In the genomic region with DNA sequence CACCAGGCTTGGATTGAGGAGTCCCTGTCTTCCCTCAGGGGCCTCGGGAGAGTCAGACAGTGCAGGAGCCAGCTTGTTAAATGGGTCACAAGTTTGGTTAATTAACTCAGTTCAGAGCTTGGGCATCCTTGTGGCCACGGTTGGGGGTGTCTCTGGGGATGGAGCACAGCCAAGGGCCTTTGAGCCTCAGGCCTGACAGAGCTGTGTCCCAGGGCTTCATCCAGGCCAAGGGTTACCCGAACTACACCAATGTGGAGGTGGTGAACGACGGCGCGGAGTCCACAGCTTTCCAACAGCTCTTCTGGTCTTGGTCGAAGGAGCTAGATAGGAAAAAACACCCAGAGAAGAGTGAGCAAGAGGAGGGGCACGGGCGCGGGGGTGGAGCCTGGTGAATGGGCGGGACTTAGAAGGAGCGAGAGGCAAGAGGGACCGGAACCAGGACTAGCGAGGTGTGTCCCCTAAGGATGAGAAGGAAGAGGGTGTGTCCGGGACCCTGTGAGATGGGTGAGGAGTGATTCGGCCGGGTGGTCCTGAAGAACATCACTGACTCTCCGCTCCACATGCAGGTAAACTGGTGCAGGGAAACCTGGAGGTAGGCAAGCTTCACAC, we compare ENCODE assay signal across 11 mouse cellular contexts. TPM values are rescaled to one million over a fixed set of nuclear protein-coding genes. Genes with fewer than 3 reads are reported as not detected.
DNase-seq lines count a peak whose midpoint lies in the region; ATAC-seq lines count a peak whose summit lies in the region.
"Had no signal": no experiment of that assay in that cellular context is flagged by ENCODE, and none has a peak within 500 bp of the region (broad histone marks: within the 10 kb centered on the region; RNA-seq: fewer than 3 reads in every experiment).

No protein-coding gene starts in this region.

- H3K27ac ChIP-seq in hindbrain, embryonic 10.5 days = peak overlapping the region; percentile 9; the same call in 1 of the 2 replicates
- no peak overlapping the region for H3K27ac ChIP-seq in hindbrain, embryonic 11.5 days (ENCODE audit: low read depth, low read length)
- H3K27ac ChIP-seq in midbrain, embryonic 14.5 days (replicated peaks; ENCODE audit: low read depth, low read length) = no peak overlapping the region

- no peaks in the 10 kb centered on the region for H3K9me3 ChIP-seq in hindbrain, embryonic 10.5 days
- H3K9me3 ChIP-seq in hindbrain, embryonic 11.5 days (ENCODE audit: control insufficient read depth, low read length) = no peaks in the 10 kb centered on the region
- H3K9me3 ChIP-seq in midbrain, embryonic 14.5 days (ENCODE audit: control insufficient read depth, low read length) = no peaks in the 10 kb centered on the region
- H3K9me3 ChIP-seq: megakaryocyte, embryonic 14.5 days had no signal

- peaks cover 7% of the 10 kb centered on the region; the same call in 1 of the 2 replicates for H3K27me3 ChIP-seq in hindbrain, embryonic 10.5 days (ENCODE audit: insufficient read depth, poor library complexity, severe bottlenecking)
- no peaks in the 10 kb centered on the region for H3K27me3 ChIP-seq in hindbrain, embryonic 11.5 days (ENCODE audit: control insufficient read depth, insufficient read depth, low read length)
- no peaks in the 10 kb centered on the region for H3K27me3 ChIP-seq in midbrain, embryonic 14.5 days (ENCODE audit: control insufficient read depth, insufficient read depth, low read length)

- no peak overlapping the region for H3K4me2 ChIP-seq in hindbrain, embryonic 11.5 days (replicated peaks; ENCODE audit: low read depth, low read length)
- H3K4me2 ChIP-seq in midbrain, embryonic 14.5 days (ENCODE audit: low read length) = no peak overlapping the region

- 33% methylated on average over 19 of the region's 19 CpGs for WGBS in hindbrain, embryonic 10.5 days
- 32% methylated on average over 19 of the region's 19 CpGs for WGBS in hindbrain, embryonic 11.5 days
- WGBS in midbrain, embryonic 14.5 days = 32% methylated on average over 19 of the region's 19 CpGs

- H3K9ac ChIP-seq in hindbrain, embryonic 11.5 days (ENCODE audit: low read depth, low read length) = no peak overlapping the region
- H3K9ac ChIP-seq in midbrain, embryonic 14.5 days (replicated peaks; ENCODE audit: low read length) = no peak overlapping the region

- DNase-seq in hindbrain, embryonic 10.5 days (ENCODE audit: low spot score) = peak; percentile 29
- no peak for DNase-seq in hindbrain, embryonic 11.5 days (ENCODE audit: low spot score)
- DNase-seq in ZHBTc4 (ENCODE audit: low read depth, low spot score) = peak; percentile 79
- DNase-seq in kidney, postnatal 25 days = peak; percentile 80 to 94
- no peak for DNase-seq in left cerebral cortex, adult 11 months (ENCODE audit: low spot score)
- no peak for DNase-seq in adrenal gland, adult (ENCODE audit: inconsistent age in 2 of 2, low spot score in 1 of 2)
- DNase-seq in midbrain, embryonic 14.5 days = no peak
- DNase-seq: heart, adult 11 months; right cerebral cortex, postnatal 14 days had no signal

- ATAC-seq in hindbrain, embryonic 11.5 days (ENCODE audit: low FRiP score) = no peak
- peak; percentile 61 for ATAC-seq in megakaryocyte, adult 5-6 weeks (ENCODE audit: poor library complexity, severe bottlenecking)
- no peak for ATAC-seq in midbrain, embryonic 14.5 days (ENCODE audit: low FRiP score, low TSS enrichment)

- H3K36me3 ChIP-seq in hindbrain, embryonic 10.5 days = no peaks in the 10 kb centered on the region
- no peaks in the 10 kb centered on the region for H3K36me3 ChIP-seq in hindbrain, embryonic 11.5 days (ENCODE audit: control insufficient read depth, insufficient read depth, low read length)
- no peaks in the 10 kb centered on the region for H3K36me3 ChIP-seq in midbrain, embryonic 14.5 days (ENCODE audit: control insufficient read depth, insufficient read depth, low read length)

- H3K4me3 ChIP-seq in hindbrain, embryonic 10.5 days = no peak overlapping the region
- no peak overlapping the region for H3K4me3 ChIP-seq in hindbrain, embryonic 11.5 days (ENCODE audit: low read depth, low read length)
- no peak overlapping the region for H3K4me3 ChIP-seq in midbrain, embryonic 14.5 days (replicated peaks; ENCODE audit: low read depth, low read length)
- H3K4me3 ChIP-seq: megakaryocyte, embryonic 14.5 days had no signal

- peaks cover 19% of the 10 kb centered on the region; the same call in 1 of the 2 replicates for H3K4me1 ChIP-seq in hindbrain, embryonic 10.5 days (replicated peaks)
- no peaks in the 10 kb centered on the region for H3K4me1 ChIP-seq in hindbrain, embryonic 11.5 days (replicated peaks; ENCODE audit: control insufficient read depth, insufficient read depth, low read length)
- no peaks in the 10 kb centered on the region for H3K4me1 ChIP-seq in midbrain, embryonic 14.5 days (ENCODE audit: control insufficient read depth, insufficient read depth, low read length)

RNA-seq across cellular contexts. Expression of gene Vill, which starts 10.6 kb away (rescaled TPM):
- polyA plus RNA-seq in hindbrain, embryonic 10.5 days (2016; fragmentation: Nextera tagmentation; extraction: Ambion mirVana) = 15.8 and 16.1 TPM in 2 replicates
- polyA plus RNA-seq in hindbrain, embryonic 11.5 days (2014; fragmentation: Nextera tagmentation; extraction: Ambion mirVana) = 7.5 and 8.8 TPM in 2 replicates
- total RNA-seq in megakaryocyte, adult 5-6 weeks (2015) = 17.0 and 22.8 TPM in 2 replicates
- total RNA-seq in megakaryocyte, adult 5-6 weeks (2017) = 69.9 and 92.7 TPM in 2 replicates
- 2.1 and 2.6 TPM in 2 replicates for polyA plus RNA-seq in midbrain, embryonic 14.5 days (2014; fragmentation: Nextera tagmentation; extraction: Ambion mirVana)

RNA-seq across cellular contexts. Expression of gene Plcd1, which starts 30.2 kb away (rescaled TPM):
- polyA plus RNA-seq in hindbrain, embryonic 10.5 days (2016; fragmentation: Nextera tagmentation; extraction: Ambion mirVana) = 30.8 and 31.8 TPM in 2 replicates
- 27.7 and 28.8 TPM in 2 replicates for polyA plus RNA-seq in hindbrain, embryonic 11.5 days (2014; fragmentation: Nextera tagmentation; extraction: Ambion mirVana)
- total RNA-seq in megakaryocyte, adult 5-6 weeks (2015) = 0.16 and 0.87 TPM in 2 replicates
- total RNA-seq in megakaryocyte, adult 5-6 weeks (2017) = 0.26 and 0.53 TPM in 2 replicates
- 13.6 and 17.0 TPM in 2 replicates for polyA plus RNA-seq in midbrain, embryonic 14.5 days (2014; fragmentation: Nextera tagmentation; extraction: Ambion mirVana)

RNA-seq across cellular contexts. Expression of gene Dlec1, which starts 39.1 kb away (rescaled TPM):
- 1.6 and 1.8 TPM in 2 replicates for polyA plus RNA-seq in hindbrain, embryonic 10.5 days (2016; fragmentation: Nextera tagmentation; extraction: Ambion mirVana)
- polyA plus RNA-seq in hindbrain, embryonic 11.5 days (2014; fragmentation: Nextera tagmentation; extraction: Ambion mirVana) = 1.4 and 2.1 TPM in 2 replicates
- not detected in 2 replicates for total RNA-seq in megakaryocyte, adult 5-6 weeks (2015)
- not detected in 2 replicates for total RNA-seq in megakaryocyte, adult 5-6 weeks (2017)
- polyA plus RNA-seq in midbrain, embryonic 14.5 days (2014; fragmentation: Nextera tagmentation; extraction: Ambion mirVana) = 0.27 and 1.2 TPM in 2 replicates

Comparison
In these comparisons a context has a peak if more than half of its experiments do, and no peak if none do; other contexts are left out.
1. DNase-seq: peak in hindbrain, embryonic 10.5 days (single experiment), ZHBTc4 (single experiment) and kidney, postnatal 25 days (2 of 2); none in hindbrain, embryonic 11.5 days (single experiment), left cerebral cortex, adult 11 months (single experiment), adrenal gland, adult (0 of 2) and midbrain, embryonic 14.5 days (single experiment).